Mouse (Mus musculus) liver, adult 2 months (tissue): ENCODE measurements around the gene Hist1h2bk. TPM values are rescaled to one million over a fixed set of nuclear protein-coding genes. Genes with fewer than 3 reads are reported as not detected.

Experiments used
- DNase-seq: peaks from one replicate; pipeline ENCODE4 v3.0.0-alpha.2; 2011; ENCODE audit warnings: low read depth, low spot score; ENCODE audit errors: extremely low read depth
- H3K27ac ChIP-seq: fragments of 200-500 bp; replicated peaks from 2 replicates; pipeline ENCODE4 v1.5.1; 2012; ENCODE audit warnings: low read depth, mild to moderate bottlenecking, control low read depth, inconsistent platforms, low read length; ENCODE audit not compliant: insufficient read depth
- H3K27me3 ChIP-seq: fragments of 200-500 bp; 2 replicates; pipeline ENCODE4 v1.6.1; 2012; ENCODE audit warnings: mild to moderate bottlenecking, moderate library complexity, low read length, inconsistent platforms; ENCODE audit not compliant: control insufficient read depth, insufficient read depth
- H3K36me3 ChIP-seq: fragments of 200-500 bp; 2 replicates; pipeline ENCODE4 v1.6.1; 2012; ENCODE audit warnings: low read length, inconsistent platforms; ENCODE audit not compliant: control insufficient read depth, insufficient read depth
- H3K4me1 ChIP-seq: fragments of 200-500 bp; 2 replicates; pipeline ENCODE4 v1.6.1; 2011; ENCODE audit warnings: low read length; ENCODE audit not compliant: control insufficient read depth, insufficient read depth
- H3K4me3 ChIP-seq: fragments of 200-500 bp; 2 replicates; pipeline ENCODE4 v1.5.1; 2011; ENCODE audit warnings: low read depth, mild to moderate bottlenecking, control low read depth, low read length, moderate library complexity; ENCODE audit not compliant: insufficient read depth
- H3K79me2 ChIP-seq: fragments of 200-500 bp; 2 replicates; pipeline ENCODE4 v1.6.1; 2012; ENCODE audit warnings: inconsistent platforms, mild to moderate bottlenecking, low read length, moderate library complexity; ENCODE audit not compliant: control insufficient read depth, insufficient read depth
- H3K9ac ChIP-seq: fragments of 200-500 bp; 2 replicates; pipeline ENCODE4 v1.6.1; 2012; ENCODE audit warnings: low read depth, mild to moderate bottlenecking, control low read depth, inconsistent platforms, low read length
- CTCF ChIP-seq: fragments of 200-500 bp; IDR thresholded peaks from 2 replicates; pipeline ENCODE4 v1.5.1; 2011; ENCODE audit warnings: low read depth, low read length, control low read depth
- POLR2A ChIP-seq: fragments of 200-500 bp; IDR thresholded peaks from 2 replicates; pipeline ENCODE4 v1.6.1; 2011; ENCODE audit warnings: low read length, control low read depth; ENCODE audit not compliant: insufficient read depth; ENCODE audit errors: extremely low read depth
- WGBS: fragments of 180-500 bp; shearing (Covaris S2); methylation state at CpG from one replicate; pipeline ENCODE4 v1.1.7; 2018; 5-methylcytosine and 5-hydroxymethylcytosine counted together
- polyA plus RNA-seq: library from polyadenylated mRNA; depleted of rRNA; stranded (reverse); fragments of >200 nt; gene quantifications from 2 replicates; pipeline ENCODE4 v1.2.3, GENCODE M21; 2012
- total RNA-seq: library from RNA; depleted of rRNA; stranded (reverse); fragments of >200 nt; gene quantifications from 2 replicates; pipeline ENCODE4 v1.2.3, GENCODE M21; 2014

The Hist1h2bk gene
- total and polyA plus RNA-seq, 2 experiments = 0.48 to 15.6 TPM

DNA sequence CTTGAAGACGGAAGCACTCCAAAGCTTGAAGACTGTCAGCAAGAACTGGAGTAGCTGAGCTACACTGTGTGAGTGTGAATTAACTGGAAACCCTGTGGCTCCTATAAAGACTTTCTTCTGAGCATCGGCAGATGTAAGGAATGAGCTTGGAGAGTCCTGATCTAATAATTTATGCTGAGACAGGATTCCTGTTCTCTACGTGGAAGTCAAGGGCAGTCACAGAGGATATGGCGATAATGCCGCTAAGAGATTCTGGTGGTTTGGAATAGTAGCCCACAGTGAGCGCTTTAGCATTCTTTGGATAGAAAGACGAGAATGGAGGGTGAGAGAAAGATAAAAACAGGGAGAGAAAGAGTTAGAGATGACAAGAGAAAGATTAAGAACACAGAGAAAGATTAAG is 27.8 kb upstream of the Hist1h2bk start:
- Histone ChIP-seq H3K79me2 (no peaks in the 10 kb centered on the region), H3K27me3 (peaks cover 24% of the 10 kb centered on the region), H3K4me3 (no peak overlapping the region), H3K9ac (no peak overlapping the region), H3K36me3 (no peaks in the 10 kb centered on the region), H3K27ac (no peak overlapping the region), H3K4me1 (peaks cover 5% of the 10 kb centered on the region)
- 67% methylated on average over 7 of the region's 7 CpGs for WGBS
- no peak for DNase-seq
- TF ChIP-seq CTCF = no peak
- TF ChIP-seq POLR2A = no peak

GRCm38 (mm10) chr13:22008707-22009106 is 27.0 kb upstream of the Hist1h2bk start:
- TF ChIP-seq CTCF = no peak
- no peak for TF ChIP-seq POLR2A
- Histone ChIP-seq H3K4me3 (no peak overlapping the region), H3K27me3 (peaks cover 22% of the 10 kb centered on the region), H3K79me2 (no peaks in the 10 kb centered on the region), H3K4me1 (peaks cover 5% of the 10 kb centered on the region), H3K36me3 (no peaks in the 10 kb centered on the region), H3K27ac (no peak overlapping the region), H3K9ac (no peak overlapping the region)
- 96% methylated on average over 3 of the region's 3 CpGs for WGBS
- DNase-seq = no peak

GRCm38 (mm10) chr13:22009642-22010041 is 26.0 kb upstream of the Hist1h2bk start, which contains the start of gene Prss16:
TSS of gene Prss16 (minus strand) at chr13:22009742.
- peaks cover 20% of the 10 kb centered on the region for H3K27me3 ChIP-seq
- no peak within 1 kb of the TSS for H3K9ac ChIP-seq
- H3K4me1 ChIP-seq = peaks cover 5% of the 10 kb centered on the region
- WGBS = 49% methylated on average over 7 of the region's 7 CpGs
- H3K4me3 ChIP-seq = no peak within 1 kb of the TSS
- H3K36me3 ChIP-seq = no peaks in the 10 kb centered on the region
- H3K79me2 ChIP-seq = no peaks in the 10 kb centered on the region
- H3K27ac ChIP-seq = no peak within 1 kb of the TSS
- no peak for TF ChIP-seq POLR2A
- no peak for TF ChIP-seq CTCF
- DNase-seq = no peak

DNA sequence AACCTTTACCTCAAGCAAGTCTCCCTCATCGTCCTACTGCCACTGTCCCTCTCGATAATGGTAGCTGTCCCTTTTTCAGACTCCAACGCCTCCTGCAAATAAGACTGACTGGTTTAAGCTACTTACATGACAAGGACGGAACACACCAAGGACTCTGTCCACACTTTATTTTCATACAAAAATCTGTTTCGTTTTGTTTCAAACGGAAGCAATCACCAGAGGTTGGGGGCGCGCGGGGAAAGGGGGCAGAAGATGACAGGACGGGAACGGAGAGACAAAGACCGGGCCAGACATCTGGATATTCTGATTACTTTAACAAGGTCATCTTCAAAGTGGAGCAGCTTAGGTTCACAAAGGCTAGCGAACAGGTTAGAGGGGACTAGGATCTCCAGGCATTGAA is 22.0 kb upstream of the Hist1h2bk start:
- peaks cover 2% of the 10 kb centered on the region; the same call in 1 of the 2 replicates for H3K27me3 ChIP-seq
- TF ChIP-seq CTCF (no peak), POLR2A (no peak)
- no peak for DNase-seq
- H3K79me2 ChIP-seq = no peaks in the 10 kb centered on the region
- no peaks in the 10 kb centered on the region for H3K4me1 ChIP-seq
- 26% methylated on average over 13 of the region's 13 CpGs for WGBS
- H3K4me3 ChIP-seq = no peak overlapping the region
- no peak overlapping the region for H3K9ac ChIP-seq
- no peaks in the 10 kb centered on the region for H3K36me3 ChIP-seq
- no peak overlapping the region for H3K27ac ChIP-seq

- Histone ChIP-seq H3K36me3 (no peaks in the 10 kb centered on the region), H3K4me1 (no peaks in the 10 kb centered on the region), H3K4me3 (no peak overlapping the region), H3K27ac (no peak overlapping the region), H3K9ac (no peak overlapping the region), H3K27me3 (peaks cover 2% of the 10 kb centered on the region; the same call in 1 of the 2 replicates), H3K79me2 (no peaks in the 10 kb centered on the region)
- no peak for DNase-seq
- WGBS = 21% methylated on average over 17 of the region's 17 CpGs
- no peak for TF ChIP-seq POLR2A
- TF ChIP-seq CTCF = no peak
These were observed 21.2 kb upstream of the Hist1h2bk start for GRCm38 (mm10) chr13:22014411-22014845.
